Mouse (Mus musculus): ENCODE results near the gene Atp8a1.

GRCm38 (mm10) chr5:67646756-67647529, 200.3 kb downstream of the Atp8a1 start:
- TF ChIP-seq POLR2A (IDR thresholded peaks at IDR 0.05; ENCODE audit: control insufficient read depth, extremely low read depth, insufficient read depth, low read length, poor library complexity) (no peak), CTCF (IDR thresholded peaks at IDR 0.05; ENCODE audit: borderline replicate concordance, control insufficient read depth, extremely low read depth, insufficient read depth, low read length, poor library complexity) (no peak)

Measured in thymus, adult 2 months (tissue).